In genomic region chr6:12550054-12550655, GRCm38 (mm10) we compare ENCODE assay signal across 9 mouse cellular contexts.
DNase-seq lines count a peak whose midpoint lies in the region; ATAC-seq lines count a peak whose summit lies in the region.
"Had no signal": no experiment of that assay in that cellular context is flagged by ENCODE, and none has a peak within 500 bp of the region (broad histone marks: within the 10 kb centered on the region; RNA-seq: fewer than 3 reads in every experiment).

No protein-coding gene starts in this region.

- DNase-seq in cerebellum, postnatal 10 days = peak; percentile 60 to 72
- DNase-seq in kidney, adult 11 months = peak; percentile 3
- DNase-seq in ES-CJ7 (ENCODE audit: low read depth, low spot score) = peak; percentile 57
- peak; percentile 80 for DNase-seq in forebrain, embryonic 14.5 days (ENCODE audit: low spot score)
- DNase-seq in urinary bladder, postnatal 25 days (ENCODE audit: low spot score) = no peak
- no peak for DNase-seq in ovary, adult 18-20 months (ENCODE audit: low spot score)

- 63% methylated on average over 4 of the region's 4 CpGs for WGBS in kidney, embryonic 16.5 days
- 22% methylated on average over 4 of the region's 4 CpGs for WGBS in forebrain, embryonic 14.5 days

- no peaks in the 10 kb centered on the region for H3K9me3 ChIP-seq in kidney, embryonic 16.5 days (ENCODE audit: low read length)
- no peaks in the 10 kb centered on the region for H3K9me3 ChIP-seq in forebrain, embryonic 14.5 days (replicated peaks; ENCODE audit: control insufficient read depth, low read length)
- H3K9me3 ChIP-seq: embryonic facial prominence, embryonic 15.5 days had no signal

- H3K9ac ChIP-seq in kidney, embryonic 16.5 days (replicated peaks; ENCODE audit: low read length) = no peak overlapping the region
- H3K9ac ChIP-seq in forebrain, embryonic 14.5 days (ENCODE audit: low read length) = no peak overlapping the region
- H3K9ac ChIP-seq: embryonic facial prominence, embryonic 15.5 days had no signal

- no peak for ATAC-seq in cerebellum, adult (ENCODE audit: insufficient number of reproducible peaks, low FRiP score, low TSS enrichment)
- ATAC-seq in kidney, embryonic 16.5 days (ENCODE audit: low FRiP score, low TSS enrichment) = no peak
- peak; percentile 79 for ATAC-seq in forebrain, embryonic 14.5 days

- no peaks in the 10 kb centered on the region for H3K27me3 ChIP-seq in kidney, embryonic 16.5 days (ENCODE audit: insufficient read depth, low read length)
- no peaks in the 10 kb centered on the region for H3K27me3 ChIP-seq in forebrain, embryonic 14.5 days (replicated peaks; ENCODE audit: control insufficient read depth, insufficient read depth, low read length)
- H3K27me3 ChIP-seq: embryonic facial prominence, embryonic 15.5 days had no signal

- H3K27ac ChIP-seq in kidney, embryonic 16.5 days (ENCODE audit: low read length) = no peak overlapping the region
- H3K27ac ChIP-seq in forebrain, embryonic 14.5 days (ENCODE audit: low read depth, low read length) = no peak overlapping the region
- H3K27ac ChIP-seq: embryonic facial prominence, embryonic 15.5 days had no signal

- no peak overlapping the region for H3K4me3 ChIP-seq in kidney, embryonic 16.5 days (ENCODE audit: low read length)
- H3K4me3 ChIP-seq in forebrain, embryonic 14.5 days (ENCODE audit: low read depth, low read length) = no peak overlapping the region
- H3K4me3 ChIP-seq: embryonic facial prominence, embryonic 15.5 days had no signal

- H3K4me1 ChIP-seq in kidney, embryonic 16.5 days (ENCODE audit: insufficient read depth, low read length) = no peaks in the 10 kb centered on the region
- H3K4me1 ChIP-seq in forebrain, embryonic 14.5 days (ENCODE audit: control insufficient read depth, insufficient read depth, low read length) = peaks cover 4% of the 10 kb centered on the region; the same call in 1 of the 2 replicates
- H3K4me1 ChIP-seq: embryonic facial prominence, embryonic 15.5 days had no signal

- 0 out of 2 replicates have a peak, but pooled peaks cover 4% of the 10 kb centered on the region for H3K36me3 ChIP-seq in kidney, embryonic 16.5 days (ENCODE audit: insufficient read depth, low read length)
- H3K36me3 ChIP-seq in forebrain, embryonic 14.5 days (ENCODE audit: control insufficient read depth, insufficient read depth, low read length) = no peaks in the 10 kb centered on the region
- H3K36me3 ChIP-seq: embryonic facial prominence, embryonic 15.5 days had no signal

- H3K4me2 ChIP-seq in kidney, embryonic 16.5 days (replicated peaks; ENCODE audit: low read depth, low read length) = no peak overlapping the region
- no peak overlapping the region for H3K4me2 ChIP-seq in forebrain, embryonic 14.5 days (ENCODE audit: low read length)
- H3K4me2 ChIP-seq: embryonic facial prominence, embryonic 15.5 days had no signal

Comparison
In these comparisons a context has a peak if more than half of its experiments do, and no peak if none do; other contexts are left out.
1. DNase-seq: peak in cerebellum, postnatal 10 days (2 of 2), kidney, adult 11 months (single experiment), ES-CJ7 (single experiment) and forebrain, embryonic 14.5 days (single experiment); none in urinary bladder, postnatal 25 days (single experiment) and ovary, adult 18-20 months (single experiment).